Mouse (Mus musculus): Measurements from ENCODE around the gene Vwc2l.

GRCm38 (mm10) chr1:70845276-70845675 lies 119.8 kb downstream of the Vwc2l start:
- TF ChIP-seq POLR2A (IDR thresholded peaks at IDR 0.05; ENCODE audit: control insufficient read depth, low read depth, low read length) (no peak), CTCF (IDR thresholded peaks at IDR 0.05; ENCODE audit: control insufficient read depth, insufficient read depth, insufficient replicate concordance, low read depth, low read length) (no peak)

All from testis, adult 2 months (tissue).